Mouse (Mus musculus): ENCODE data around the gene Aco1. TPM values are rescaled to one million over a fixed set of nuclear protein-coding genes. Genes with fewer than 3 reads are reported as not detected.

The Aco1 gene
- polyA plus RNA-seq, 1 experiment from 2014 or later: 60.1 TPM

- no peaks in the 10 kb centered on the region for H3K27me3 ChIP-seq (ENCODE audit: insufficient read depth, low read length)
- ATAC-seq (ENCODE audit: insufficient read depth) (no peak), DNase-seq (no peak)
- H3K4me1 ChIP-seq (ENCODE audit: insufficient read depth): no peaks in the 10 kb centered on the region
- H3K27ac ChIP-seq (ENCODE audit: low read depth): no peak overlapping the region
- H3K9ac ChIP-seq: no peak overlapping the region
- no peaks in the 10 kb centered on the region for H3K9me3 ChIP-seq (ENCODE audit: low read depth, low read length)
- peaks cover 60% of the 10 kb centered on the region for H3K36me3 ChIP-seq (ENCODE audit: insufficient read depth)
- no peak for TF ChIP-seq CTCF (IDR thresholded peaks at IDR 0.05; ENCODE audit: low read depth)
- no peak overlapping the region for H3K4me3 ChIP-seq (ENCODE audit: low read depth, low read length)
- 86% methylated on average over 17 of the region's 17 CpGs for WGBS
- H3K4me2 ChIP-seq: no peak overlapping the region
Measured at GRCm38 (mm10) chr4:40178584-40178983, 35.7 kb downstream of the Aco1 start.

DNA sequence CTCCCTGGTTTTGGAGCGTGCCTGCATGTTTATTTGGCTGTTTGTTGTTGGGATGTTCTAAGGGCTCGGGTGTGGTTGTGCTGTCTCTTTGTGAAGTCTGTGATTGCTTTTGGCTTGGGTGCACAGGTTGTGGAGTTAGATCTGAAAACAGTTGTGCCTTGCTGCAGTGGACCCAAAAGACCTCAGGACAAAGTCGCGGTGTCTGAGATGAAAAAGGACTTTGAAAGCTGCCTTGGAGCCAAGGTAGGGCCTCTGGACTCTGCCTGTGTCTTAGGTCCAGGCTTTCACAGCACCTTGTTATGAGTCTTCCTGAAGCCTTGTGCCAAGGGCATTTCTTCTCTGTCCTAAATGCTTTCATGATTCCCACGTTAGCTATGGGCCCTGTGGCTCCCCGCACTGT lies 37.2 kb downstream of the Aco1 start:
- H3K9ac ChIP-seq: no peak overlapping the region
- no peak for TF ChIP-seq CTCF (IDR thresholded peaks at IDR 0.05; ENCODE audit: low read depth)
- ATAC-seq (ENCODE audit: insufficient read depth) (no peak), DNase-seq (no peak)
- no peaks in the 10 kb centered on the region for H3K9me3 ChIP-seq (ENCODE audit: low read depth, low read length)
- no peaks in the 10 kb centered on the region for H3K4me1 ChIP-seq (ENCODE audit: insufficient read depth)
- H3K4me2 ChIP-seq: no peak overlapping the region
- H3K36me3 ChIP-seq (ENCODE audit: insufficient read depth): peaks cover 73% of the 10 kb centered on the region
- H3K4me3 ChIP-seq (ENCODE audit: low read depth, low read length): no peak overlapping the region
- no peaks in the 10 kb centered on the region for H3K27me3 ChIP-seq (ENCODE audit: insufficient read depth, low read length)
- H3K27ac ChIP-seq (ENCODE audit: low read depth): no peak overlapping the region
- WGBS: 94% methylated on average over 6 of the region's 6 CpGs

DNA sequence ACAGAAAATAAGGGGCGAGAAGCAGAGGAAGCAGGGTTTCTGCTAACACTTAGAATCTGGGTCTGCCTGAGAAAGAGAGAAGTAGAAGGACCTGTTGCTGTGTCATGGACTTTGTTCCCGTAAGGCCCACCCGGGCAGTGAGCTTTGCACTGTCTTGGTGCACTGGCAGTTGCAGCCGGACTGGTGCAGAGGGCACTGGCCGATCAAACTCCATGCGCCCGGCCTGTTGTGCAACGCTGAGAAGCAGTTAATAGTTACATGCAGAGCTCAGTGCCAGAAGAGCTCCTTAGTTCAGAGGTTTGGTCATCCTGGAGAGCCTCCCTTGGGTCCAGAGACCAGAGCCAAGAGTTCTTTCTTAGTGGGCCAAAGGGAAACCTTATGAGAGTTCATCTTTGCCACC lies 38.8 kb downstream of the Aco1 start:
- no peak for TF ChIP-seq CTCF (IDR thresholded peaks at IDR 0.05; ENCODE audit: low read depth)
- Histone ChIP-seq H3K27me3 (ENCODE audit: insufficient read depth, low read length) (no peaks in the 10 kb centered on the region), H3K9ac (no peak overlapping the region), H3K4me3 (ENCODE audit: low read depth, low read length) (no peak overlapping the region), H3K9me3 (ENCODE audit: low read depth, low read length) (no peaks in the 10 kb centered on the region), H3K4me1 (ENCODE audit: insufficient read depth) (no peaks in the 10 kb centered on the region), H3K4me2 (no peak overlapping the region), H3K27ac (ENCODE audit: low read depth) (no peak overlapping the region), H3K36me3 (ENCODE audit: insufficient read depth) (peaks cover 75% of the 10 kb centered on the region)
- DNase-seq (no peak), ATAC-seq (ENCODE audit: insufficient read depth) (no peak)
- 93% methylated on average over 8 of the region's 8 CpGs for WGBS

GRCm38 (mm10) chr4:40182651-40183320 lies 39.9 kb downstream of the Aco1 start:
- no peaks in the 10 kb centered on the region for H3K9me3 ChIP-seq (ENCODE audit: low read depth, low read length)
- ATAC-seq (ENCODE audit: insufficient read depth) (peak; percentile 71; the same call in 1 of the 2 replicates), DNase-seq (peak; percentile 83)
- no peaks in the 10 kb centered on the region for H3K27me3 ChIP-seq (ENCODE audit: insufficient read depth, low read length)
- no peak overlapping the region for H3K9ac ChIP-seq
- H3K4me1 ChIP-seq (ENCODE audit: insufficient read depth): no peaks in the 10 kb centered on the region
- TF ChIP-seq CTCF (IDR thresholded peaks at IDR 0.05; ENCODE audit: low read depth): peak; percentile 74
- H3K27ac ChIP-seq (ENCODE audit: low read depth): no peak overlapping the region
- WGBS: 34% methylated on average over 14 of the region's 14 CpGs
- H3K4me3 ChIP-seq (ENCODE audit: low read depth, low read length): no peak overlapping the region
- H3K4me2 ChIP-seq: no peak overlapping the region
- peaks cover 79% of the 10 kb centered on the region for H3K36me3 ChIP-seq (ENCODE audit: insufficient read depth)

DNA sequence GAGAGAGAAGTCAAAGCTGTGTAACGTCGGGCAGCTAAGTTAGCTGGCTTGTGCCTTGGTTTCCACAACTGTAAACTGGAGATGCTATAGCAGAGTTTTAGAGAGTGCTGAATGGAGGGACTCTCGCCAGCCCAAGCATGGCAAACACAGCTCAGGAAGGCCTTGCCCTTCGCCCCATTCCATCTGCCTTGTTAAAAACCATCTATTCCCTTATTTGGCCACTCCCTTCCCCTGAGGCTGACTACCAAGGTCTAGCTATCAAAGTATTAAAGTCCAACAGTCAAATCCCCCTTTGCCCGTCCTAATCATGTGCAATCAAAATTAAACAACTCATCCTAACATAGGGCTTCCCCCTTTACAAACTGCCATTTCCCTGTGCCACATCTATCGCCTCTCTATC lies 40.9 kb downstream of the Aco1 start:
- TF ChIP-seq CTCF (IDR thresholded peaks at IDR 0.05; ENCODE audit: low read depth): no peak
- DNase-seq: no peak
- Histone ChIP-seq H3K9me3 (ENCODE audit: low read depth, low read length) (no peaks in the 10 kb centered on the region), H3K4me2 (no peak overlapping the region), H3K9ac (no peak overlapping the region), H3K27ac (ENCODE audit: low read depth) (no peak overlapping the region), H3K4me3 (ENCODE audit: low read depth, low read length) (no peak overlapping the region), H3K27me3 (ENCODE audit: insufficient read depth, low read length) (no peaks in the 10 kb centered on the region), H3K36me3 (ENCODE audit: insufficient read depth) (peaks cover 79% of the 10 kb centered on the region), H3K4me1 (ENCODE audit: insufficient read depth) (no peaks in the 10 kb centered on the region)
- WGBS: 85% methylated on average over 6 of the region's 6 CpGs
- no peak for ATAC-seq (ENCODE audit: insufficient read depth)

GRCm38 (mm10) chr4:40184470-40184869 lies 41.6 kb downstream of the Aco1 start:
- ATAC-seq (ENCODE audit: insufficient read depth): no peak
- no peak for DNase-seq
- H3K36me3 ChIP-seq (ENCODE audit: insufficient read depth): peaks cover 83% of the 10 kb centered on the region
- no peak for TF ChIP-seq CTCF (IDR thresholded peaks at IDR 0.05; ENCODE audit: low read depth)
- H3K4me2 ChIP-seq: no peak overlapping the region
- H3K9me3 ChIP-seq (ENCODE audit: low read depth, low read length): no peaks in the 10 kb centered on the region
- no peak overlapping the region for H3K4me3 ChIP-seq (ENCODE audit: low read depth, low read length)
- H3K9ac ChIP-seq: no peak overlapping the region
- no peak overlapping the region for H3K27ac ChIP-seq (ENCODE audit: low read depth)
- WGBS: 70% methylated on average over 5 of the region's 5 CpGs
- H3K27me3 ChIP-seq (ENCODE audit: insufficient read depth, low read length): no peaks in the 10 kb centered on the region
- no peaks in the 10 kb centered on the region for H3K4me1 ChIP-seq (ENCODE audit: insufficient read depth)

- Histone ChIP-seq H3K27ac (ENCODE audit: low read depth) (no peak overlapping the region), H3K9ac (no peak overlapping the region), H3K4me2 (no peak overlapping the region), H3K4me1 (ENCODE audit: insufficient read depth) (no peaks in the 10 kb centered on the region), H3K9me3 (ENCODE audit: low read depth, low read length) (no peaks in the 10 kb centered on the region), H3K27me3 (ENCODE audit: insufficient read depth, low read length) (no peaks in the 10 kb centered on the region), H3K36me3 (ENCODE audit: insufficient read depth) (peaks cover 79% of the 10 kb centered on the region), H3K4me3 (ENCODE audit: low read depth, low read length) (no peak overlapping the region)
- no peak for TF ChIP-seq CTCF (IDR thresholded peaks at IDR 0.05; ENCODE audit: low read depth)
- DNase-seq (peak; percentile 13), ATAC-seq (ENCODE audit: insufficient read depth) (no peak)
- WGBS: 71% methylated on average over 7 of the region's 7 CpGs
Measured at GRCm38 (mm10) chr4:40187956-40188355, 45.1 kb downstream of the Aco1 start.
